Mouse (Mus musculus): ENCODE measurements around the gene Qrich1. TPM values are rescaled to one million over a fixed set of nuclear protein-coding genes. Genes with fewer than 3 reads are reported as not detected.

Gene Qrich1
- polyA plus RNA-seq, 1 experiment from 2014 or later: 129 TPM

DNA sequence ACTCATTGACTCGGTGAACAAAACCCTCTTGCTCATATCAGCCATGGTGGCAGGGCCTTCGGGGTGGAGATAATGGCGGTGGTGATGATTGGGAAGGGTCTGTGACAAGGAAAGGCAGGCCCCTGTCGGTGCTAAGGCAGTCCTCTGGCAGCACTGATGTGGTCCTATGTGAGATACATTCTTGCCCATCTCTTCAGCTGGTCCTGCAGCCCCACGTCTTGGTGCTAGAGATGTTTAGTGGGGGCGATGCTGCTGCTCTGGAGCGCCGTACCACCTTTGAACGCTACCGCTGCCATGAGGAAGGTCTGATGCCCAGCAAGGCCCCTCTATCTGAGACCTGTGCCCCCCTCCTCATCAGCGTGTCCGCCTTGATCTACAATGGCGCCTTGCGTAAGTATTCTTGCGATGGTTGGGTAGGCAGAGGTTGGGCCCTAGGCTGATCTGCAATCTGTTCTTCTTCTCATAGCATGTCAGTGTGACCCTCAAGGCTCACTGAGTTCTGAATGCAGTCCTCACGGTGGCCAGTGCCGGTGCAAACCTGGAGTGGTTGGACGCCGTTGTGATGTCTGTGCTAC is 31.2 kb upstream of the Qrich1 start:
- no peaks in the 10 kb centered on the region for H3K27me3 ChIP-seq (ENCODE audit: insufficient read depth, poor library complexity, severe bottlenecking)
- no peak for DNase-seq (ENCODE audit: low spot score)
- peaks cover 31% of the 10 kb centered on the region for H3K4me1 ChIP-seq
- H3K36me3 ChIP-seq: peaks cover 92% of the 10 kb centered on the region
- H3K27ac ChIP-seq: no peak overlapping the region
- no peak overlapping the region for H3K4me3 ChIP-seq
- 89% methylated on average over 19 of the region's 19 CpGs for WGBS
- no peaks in the 10 kb centered on the region for H3K9me3 ChIP-seq

- Histone ChIP-seq H3K27me3 (ENCODE audit: insufficient read depth, poor library complexity, severe bottlenecking) (no peaks in the 10 kb centered on the region), H3K4me3 (no peak overlapping the region), H3K9me3 (no peaks in the 10 kb centered on the region), H3K36me3 (peaks cover 85% of the 10 kb centered on the region), H3K4me1 (peaks cover 24% of the 10 kb centered on the region), H3K27ac (no peak overlapping the region)
- no peak for DNase-seq (ENCODE audit: low spot score)
- 86% methylated on average over 8 of the region's 8 CpGs for WGBS
Measured at GRCm38 (mm10) chr9:108486973-108487530, 29.6 kb upstream of the Qrich1 start.

DNA sequence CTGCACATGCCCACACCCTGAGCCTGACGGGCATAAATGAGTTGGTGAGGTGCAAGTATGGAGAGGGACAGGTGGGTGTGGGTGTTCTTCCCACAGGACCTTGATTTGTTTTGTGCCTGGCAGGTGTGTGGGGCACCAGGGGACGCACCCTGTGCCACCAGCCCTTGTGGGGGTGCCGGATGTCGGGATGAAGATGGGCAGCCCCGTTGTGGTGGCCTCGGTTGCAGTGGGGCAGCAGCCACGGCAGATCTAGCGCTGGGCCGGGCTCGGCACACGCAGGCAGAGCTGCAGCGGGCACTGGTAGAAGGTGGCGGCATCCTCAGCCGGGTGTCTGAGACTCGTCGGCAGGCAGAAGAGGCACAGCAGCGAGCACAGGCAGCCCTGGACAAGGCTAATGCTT is 28.2 kb upstream of the Qrich1 start:
- H3K4me3 ChIP-seq: no peak overlapping the region
- H3K27me3 ChIP-seq (ENCODE audit: insufficient read depth, poor library complexity, severe bottlenecking): no peaks in the 10 kb centered on the region
- DNase-seq (ENCODE audit: low spot score): no peak
- WGBS: 89% methylated on average over 17 of the region's 17 CpGs
- peaks cover 29% of the 10 kb centered on the region for H3K4me1 ChIP-seq
- H3K27ac ChIP-seq: no peak overlapping the region
- peaks cover 85% of the 10 kb centered on the region for H3K36me3 ChIP-seq
- no peaks in the 10 kb centered on the region for H3K9me3 ChIP-seq

DNA sequence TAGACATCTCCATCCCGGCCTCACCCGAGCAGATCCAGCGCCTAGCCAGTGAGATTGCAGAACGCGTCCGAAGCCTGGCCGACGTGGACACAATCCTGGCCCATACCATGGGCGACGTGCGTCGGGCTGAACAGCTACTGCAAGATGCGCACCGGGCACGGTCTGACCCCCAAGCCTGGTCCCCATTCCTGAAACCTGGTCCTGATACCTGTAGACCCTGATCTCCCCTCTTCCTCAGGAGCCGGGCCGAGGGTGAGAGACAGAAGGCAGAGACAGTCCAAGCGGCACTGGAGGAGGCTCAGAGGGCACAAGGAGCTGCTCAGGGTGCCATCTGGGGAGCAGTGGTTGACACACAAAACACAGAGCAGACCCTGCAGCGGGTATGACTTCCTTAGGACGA is 27.4 kb upstream of the Qrich1 start:
- H3K4me3 ChIP-seq: no peak overlapping the region
- H3K27ac ChIP-seq: peak overlapping the region; percentile 97; the same call in 1 of the 2 replicates
- peaks cover 85% of the 10 kb centered on the region for H3K36me3 ChIP-seq
- no peak for DNase-seq (ENCODE audit: low spot score)
- H3K27me3 ChIP-seq (ENCODE audit: insufficient read depth, poor library complexity, severe bottlenecking): no peaks in the 10 kb centered on the region
- peaks cover 29% of the 10 kb centered on the region for H3K4me1 ChIP-seq
- 93% methylated on average over 20 of the region's 20 CpGs for WGBS
- no peaks in the 10 kb centered on the region for H3K9me3 ChIP-seq

DNA sequence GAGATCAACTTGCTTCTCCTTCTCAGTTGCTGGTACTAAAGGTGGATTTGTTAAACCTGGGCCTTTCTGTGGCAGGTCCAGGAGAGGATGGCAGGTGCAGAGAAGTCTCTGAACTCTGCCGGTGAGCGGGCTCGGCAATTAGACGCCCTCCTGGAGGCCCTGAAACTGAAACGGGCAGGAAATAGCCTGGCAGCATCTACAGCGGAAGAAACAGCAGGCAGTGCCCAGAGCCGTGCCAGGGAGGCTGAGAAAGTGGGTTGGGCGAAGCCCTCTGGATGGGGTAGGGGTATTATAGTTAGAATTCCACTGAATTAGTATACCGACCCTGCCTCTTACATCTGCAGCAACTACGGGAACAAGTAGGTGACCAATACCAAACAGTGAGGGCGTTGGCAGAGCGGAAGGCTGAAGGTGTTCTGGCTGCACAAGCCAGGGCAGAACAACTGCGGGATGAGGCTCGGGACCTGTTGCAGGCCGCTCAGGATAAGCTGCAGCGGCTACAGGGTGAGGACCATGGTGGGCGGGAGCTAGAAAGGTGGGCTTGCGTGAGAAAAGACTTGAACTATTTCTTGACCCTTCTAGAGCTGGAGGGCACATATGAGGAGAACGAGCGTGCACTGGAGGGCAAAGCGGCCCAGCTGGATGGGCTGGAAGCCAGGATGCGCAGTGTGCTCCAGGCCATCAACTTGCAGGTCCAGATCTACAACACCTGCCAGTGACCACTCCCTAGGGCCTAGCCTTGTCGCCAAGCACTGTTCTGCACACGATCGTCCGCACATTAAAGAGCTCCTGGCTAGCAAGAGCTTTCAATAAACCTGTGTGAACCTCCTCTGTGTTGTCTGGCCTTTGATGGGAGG is 26.7 kb upstream of the Qrich1 start:
- peaks cover 29% of the 10 kb centered on the region for H3K4me1 ChIP-seq
- 70% methylated on average over 26 of the region's 26 CpGs for WGBS
- no peaks in the 10 kb centered on the region for H3K9me3 ChIP-seq
- H3K27me3 ChIP-seq (ENCODE audit: insufficient read depth, poor library complexity, severe bottlenecking): no peaks in the 10 kb centered on the region
- peak overlapping the region; percentile 97 for H3K27ac ChIP-seq
- peak overlapping the region; percentile 100 for H3K4me3 ChIP-seq
- DNase-seq (ENCODE audit: low spot score): no peak
- peaks cover 85% of the 10 kb centered on the region for H3K36me3 ChIP-seq

DNA sequence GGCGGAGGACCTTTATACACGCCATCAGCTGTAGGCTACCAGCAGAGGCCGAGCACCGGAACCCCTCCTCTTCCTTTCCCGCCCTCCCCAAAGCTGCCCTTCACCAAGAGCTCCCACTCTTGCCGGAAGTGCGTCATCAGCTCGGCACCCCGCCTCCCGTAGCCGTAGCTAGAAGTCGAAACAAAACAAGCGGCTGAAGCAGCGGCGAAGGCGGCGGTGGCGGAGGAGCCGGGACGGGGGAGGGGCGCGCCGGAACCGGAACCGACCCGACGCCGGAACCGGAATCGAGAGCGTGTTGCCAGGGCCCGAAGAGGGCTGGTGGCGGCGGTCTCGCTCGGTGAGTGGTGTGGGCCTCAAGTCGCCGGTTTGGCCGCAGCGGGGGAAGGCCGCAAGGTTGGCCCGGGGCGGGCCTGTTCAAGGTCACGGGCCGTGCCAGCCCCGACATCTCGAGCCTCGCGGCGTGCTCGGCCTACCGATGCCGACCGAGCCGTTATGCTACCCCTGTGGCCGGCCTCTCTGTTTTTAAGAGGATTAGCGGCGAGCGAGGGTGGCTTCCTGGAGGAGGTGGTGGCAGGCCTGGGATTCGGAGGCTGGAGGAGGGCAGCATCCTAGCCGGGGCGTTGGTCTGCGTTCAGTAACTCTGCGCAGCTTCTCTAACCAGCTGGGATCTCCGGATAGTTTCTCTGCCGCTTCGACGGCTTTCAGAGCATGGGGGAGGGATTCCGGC is 25.9 kb upstream of the Qrich1 start, which contains the start of gene Usp19:
TSS of gene Usp19 (plus strand) at position 44 of the 727 bp plus-strand sequence.
- H3K9me3 ChIP-seq: no peaks in the 10 kb centered on the region
- H3K4me3 ChIP-seq: peak within 1 kb of the TSS; percentile 100
- H3K36me3 ChIP-seq: peaks cover 84% of the 10 kb centered on the region
- peak within 1 kb of the TSS; percentile 97 for H3K27ac ChIP-seq
- H3K27me3 ChIP-seq (ENCODE audit: insufficient read depth, poor library complexity, severe bottlenecking): no peaks in the 10 kb centered on the region
- under 1% methylated on average over 69 of the region's 69 CpGs for WGBS
- H3K4me1 ChIP-seq: peaks cover 29% of the 10 kb centered on the region
- peak; percentile 98 for DNase-seq (ENCODE audit: low spot score)

DNA sequence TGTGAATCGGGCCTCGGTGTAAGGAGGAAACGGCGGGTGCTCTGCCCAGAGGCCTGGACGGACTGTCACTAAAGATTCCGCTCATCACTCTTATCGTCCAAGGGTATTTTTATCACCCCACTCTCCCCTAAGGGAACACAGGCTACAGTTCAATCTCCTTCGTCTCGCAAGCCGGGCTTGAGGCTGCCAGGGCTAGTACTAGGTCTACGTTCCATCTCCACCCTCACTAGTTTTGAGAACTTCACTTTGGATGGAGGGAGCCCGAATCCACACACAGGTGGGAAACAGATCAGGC is 25.4 kb upstream of the Qrich1 start:
- 4% methylated on average over 12 of the region's 12 CpGs for WGBS
- H3K9me3 ChIP-seq: no peaks in the 10 kb centered on the region
- H3K27ac ChIP-seq: peak overlapping the region; percentile 97
- H3K36me3 ChIP-seq: peaks cover 84% of the 10 kb centered on the region
- DNase-seq (ENCODE audit: low spot score): no peak
- H3K4me1 ChIP-seq: peaks cover 29% of the 10 kb centered on the region
- H3K4me3 ChIP-seq: peak overlapping the region; percentile 100
- no peaks in the 10 kb centered on the region for H3K27me3 ChIP-seq (ENCODE audit: insufficient read depth, poor library complexity, severe bottlenecking)

DNA sequence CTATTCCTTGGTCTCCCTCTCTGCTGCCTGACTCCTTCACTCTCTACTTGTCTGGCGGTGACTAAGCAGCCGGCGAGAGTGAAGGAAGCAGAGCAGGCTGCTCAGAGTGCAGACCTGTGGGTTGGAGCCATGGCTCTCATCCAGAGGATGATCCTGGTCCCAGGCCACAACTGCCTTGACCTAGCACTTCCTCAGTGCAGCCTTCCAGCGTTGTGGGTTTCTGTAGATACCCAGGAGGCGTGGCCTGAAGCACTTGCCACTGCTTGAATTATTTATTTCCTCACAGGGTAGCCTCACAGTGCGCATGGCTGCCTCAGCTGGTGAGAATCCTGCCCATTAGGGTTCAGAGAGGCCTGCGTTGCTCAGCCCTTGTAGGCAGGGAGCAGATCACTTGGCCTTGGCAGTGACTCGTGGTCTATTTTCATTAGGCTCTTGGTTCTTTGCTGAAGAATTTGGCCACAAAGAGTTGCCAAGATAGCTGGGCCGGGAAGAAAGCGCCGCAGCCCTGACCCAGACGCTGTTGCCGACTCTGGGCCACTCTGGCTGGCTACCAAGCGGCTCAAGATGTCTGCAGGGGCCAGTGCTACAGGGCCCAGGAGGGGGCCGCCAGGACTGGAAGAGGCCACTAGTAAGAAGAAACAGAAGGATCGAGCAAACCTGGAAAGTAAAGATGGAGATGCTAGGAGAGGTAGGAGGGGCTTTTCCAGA is 24.4 kb upstream of the Qrich1 start:
- Histone ChIP-seq H3K27me3 (ENCODE audit: insufficient read depth, poor library complexity, severe bottlenecking) (no peaks in the 10 kb centered on the region), H3K4me3 (peak overlapping the region; percentile 100), H3K27ac (peak overlapping the region; percentile 97), H3K9me3 (no peaks in the 10 kb centered on the region), H3K36me3 (peaks cover 84% of the 10 kb centered on the region), H3K4me1 (peaks cover 29% of the 10 kb centered on the region)
- WGBS: 80% methylated on average over 16 of the region's 16 CpGs
- DNase-seq (ENCODE audit: low spot score): no peak

DNA sequence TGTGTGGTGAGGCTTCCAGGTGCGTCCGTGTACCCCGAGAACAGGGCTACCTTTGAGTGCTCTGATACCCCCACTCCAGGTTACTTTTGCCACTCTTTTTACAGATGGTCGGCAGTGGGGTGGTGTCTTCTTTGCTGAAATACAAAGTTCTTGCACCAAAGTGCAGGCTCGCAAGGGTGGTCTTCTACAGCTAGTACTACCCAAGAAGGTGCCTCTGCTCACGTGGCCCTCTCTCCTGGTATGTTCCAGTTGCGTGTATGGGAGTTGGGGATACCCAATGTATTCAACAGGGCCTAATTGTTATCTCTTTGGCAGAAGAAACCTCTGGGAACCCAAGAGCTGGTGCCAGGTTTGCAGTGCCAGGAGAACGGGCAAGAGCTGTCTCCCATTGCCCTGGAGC is 23.4 kb upstream of the Qrich1 start:
- no peak overlapping the region for H3K27ac ChIP-seq
- no peaks in the 10 kb centered on the region for H3K9me3 ChIP-seq
- 95% methylated on average over 8 of the region's 8 CpGs for WGBS
- peaks cover 84% of the 10 kb centered on the region for H3K36me3 ChIP-seq
- no peak for DNase-seq (ENCODE audit: low spot score)
- peaks cover 29% of the 10 kb centered on the region for H3K4me1 ChIP-seq
- H3K27me3 ChIP-seq (ENCODE audit: insufficient read depth, poor library complexity, severe bottlenecking): no peaks in the 10 kb centered on the region
- no peak overlapping the region for H3K4me3 ChIP-seq

- Histone ChIP-seq H3K27ac (no peak overlapping the region), H3K27me3 (ENCODE audit: insufficient read depth, poor library complexity, severe bottlenecking) (no peaks in the 10 kb centered on the region), H3K4me3 (no peak overlapping the region), H3K9me3 (no peaks in the 10 kb centered on the region), H3K4me1 (peaks cover 27% of the 10 kb centered on the region), H3K36me3 (peaks cover 84% of the 10 kb centered on the region)
- WGBS: 93% methylated on average over 19 of the region's 19 CpGs
- DNase-seq (ENCODE audit: low spot score): no peak
Measured at GRCm38 (mm10) chr9:108494146-108494825, 22.3 kb upstream of the Qrich1 start.

DNA sequence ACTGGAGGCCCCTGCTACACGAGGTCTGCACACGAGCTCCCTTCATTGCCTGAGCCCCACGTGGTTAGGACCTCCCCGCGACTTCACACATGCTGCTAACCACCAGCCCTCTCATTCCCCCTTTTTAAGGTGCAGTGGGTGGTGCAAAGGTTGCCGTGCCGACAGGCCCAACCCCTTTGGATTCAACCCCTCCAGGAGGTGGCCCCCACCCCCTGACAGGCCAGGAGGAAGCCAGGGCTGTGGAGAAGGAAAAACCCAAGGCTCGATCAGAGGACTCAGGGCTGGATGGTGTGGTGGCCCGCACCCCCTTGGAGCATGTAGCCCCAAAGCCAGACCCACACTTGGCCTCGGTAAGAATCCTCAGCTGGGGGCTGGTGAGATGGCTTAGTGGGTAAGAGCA is 21.7 kb upstream of the Qrich1 start:
- peaks cover 21% of the 10 kb centered on the region for H3K4me1 ChIP-seq
- no peak overlapping the region for H3K4me3 ChIP-seq
- WGBS: 89% methylated on average over 10 of the region's 10 CpGs
- no peaks in the 10 kb centered on the region for H3K9me3 ChIP-seq
- DNase-seq (ENCODE audit: low spot score): no peak
- H3K27me3 ChIP-seq (ENCODE audit: insufficient read depth, poor library complexity, severe bottlenecking): no peaks in the 10 kb centered on the region
- peaks cover 84% of the 10 kb centered on the region for H3K36me3 ChIP-seq
- H3K27ac ChIP-seq: no peak overlapping the region

DNA sequence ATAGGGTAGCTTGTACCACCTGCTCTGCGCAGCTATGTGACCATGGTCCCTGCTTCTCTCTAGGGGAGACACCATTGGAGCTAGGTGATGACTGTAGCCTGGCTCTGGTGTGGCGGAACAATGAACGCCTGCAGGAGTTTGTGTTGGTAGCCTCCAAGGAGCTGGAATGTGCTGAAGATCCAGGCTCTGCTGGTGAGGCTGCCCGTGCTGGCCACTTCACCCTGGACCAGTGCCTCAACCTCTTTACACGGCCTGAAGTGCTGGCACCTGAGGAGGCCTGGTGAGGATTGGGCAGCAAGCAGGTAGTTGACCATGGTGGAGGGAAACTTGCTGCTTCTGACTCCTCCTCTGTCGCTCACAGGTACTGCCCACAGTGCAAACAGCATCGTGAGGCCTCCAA is 17.4 kb upstream of the Qrich1 start:
- H3K9me3 ChIP-seq: no peaks in the 10 kb centered on the region
- peaks cover 92% of the 10 kb centered on the region for H3K36me3 ChIP-seq
- H3K4me1 ChIP-seq: no peaks in the 10 kb centered on the region
- 97% methylated on average over 7 of the region's 7 CpGs for WGBS
- DNase-seq (ENCODE audit: low spot score): no peak
- no peaks in the 10 kb centered on the region for H3K27me3 ChIP-seq (ENCODE audit: insufficient read depth, poor library complexity, severe bottlenecking)
- no peak overlapping the region for H3K27ac ChIP-seq
- H3K4me3 ChIP-seq: no peak overlapping the region

All from heart, embryonic 10.5 days (tissue).